Mouse (Mus musculus) myocyte (in vitro differentiated cells): ENCODE data around the gene Tbc1d5.

Experiments
- CEBPB ChIP-seq: IDR thresholded peaks from 2 replicates; pipeline ENCODE4 v1.6.1; 2011; ENCODE audit warnings: mild to moderate bottlenecking, moderate library complexity; ENCODE audit not compliant: poor library complexity, insufficient read depth, severe bottlenecking
- E2F4 ChIP-seq: IDR thresholded peaks from one replicate; pipeline ENCODE4 v1.6.1; 2011; ENCODE audit warnings: mild to moderate bottlenecking, control low read depth, moderate library complexity; ENCODE audit not compliant: insufficient read depth
- MYOD1 ChIP-seq, 3 experiments: IDR thresholded peaks; one replicate each; pipeline ENCODE4 v1.6.1; 2011; ENCODE audit warnings: control low read depth in 2 of 3, low read depth in 2 of 3, mild to moderate bottlenecking in 2 of 3, moderate library complexity in 1 of 3; ENCODE audit not compliant: insufficient read length in 2 of 3, control insufficient read depth in 1 of 3
- POLR2A ChIP-seq: IDR thresholded peaks from one replicate; pipeline ENCODE4 v1.6.1; 2011; ENCODE audit warnings: low read depth, mild to moderate bottlenecking, control low read depth, moderate library complexity; ENCODE audit not compliant: insufficient read length
- POLR2AphosphoS2 ChIP-seq: IDR thresholded peaks from one replicate; pipeline ENCODE4 v1.6.1; 2011; ENCODE audit warnings: low read depth, control low read depth; ENCODE audit not compliant: insufficient read length
- TCF12 ChIP-seq: IDR thresholded peaks from one replicate; pipeline ENCODE4 v1.6.1; 2011; ENCODE audit warnings: mild to moderate bottlenecking, control low read depth; ENCODE audit not compliant: poor library complexity, insufficient read depth, severe bottlenecking
- USF1 ChIP-seq: IDR thresholded peaks from one replicate; pipeline ENCODE4 v1.6.1; 2011; ENCODE audit warnings: low read depth, mild to moderate bottlenecking, control low read depth, moderate library complexity

GRCm38 (mm10) chr17:51104294-51104693, 74.9 kb downstream of the Tbc1d5 start:
- TF ChIP-seq USF1 (no peak), POLR2A (no peak), MYOD1 (IDR thresholded peaks at IDR 0.05; ENCODE audit: control insufficient read depth in 1 of 3, insufficient read length in 2 of 3, low read depth in 2 of 3) (no peak), E2F4 (no peak), TCF12 (no peak), POLR2AphosphoS2 (no peak), CEBPB (no peak)
